Mouse (Mus musculus) megakaryocyte, embryonic 14.5 days (primary cell): Measurements from ENCODE around the gene Actrt3. TPM values are rescaled to one million over a fixed set of nuclear protein-coding genes. Genes with fewer than 3 reads are reported as not detected.
"Not testable (repeated sequence)": the region's sequence is repeated elsewhere in the genome, so short reads cannot be mapped to it uniquely, and the experiment has no call there.

Experiments
- H3K27me3 ChIP-seq: replicated peaks from 2 replicates; pipeline ENCODE3; 2012; ENCODE audit warnings: inconsistent platforms
- H3K36me3 ChIP-seq: replicated peaks from 2 replicates; pipeline ENCODE3; 2012; ENCODE audit warnings: low read length, inconsistent platforms, mixed read lengths
- H3K4me1 ChIP-seq: 2 replicates; pipeline ENCODE4 v1.6.1; 2012; ENCODE audit warnings: inconsistent platforms
- H3K4me3 ChIP-seq: replicated peaks from 2 replicates; pipeline ENCODE3; 2012; ENCODE audit warnings: moderate library complexity, mild to moderate bottlenecking, inconsistent platforms
- H3K9me3 ChIP-seq: 2 replicates; pipeline ENCODE4 v1.6.1; 2012; ENCODE audit warnings: inconsistent platforms
- FLI1 ChIP-seq: IDR thresholded peaks from 2 replicates; pipeline ENCODE4 v1.6.1; 2012; ENCODE audit warnings: low read length, inconsistent platforms, mixed read lengths
- GATA1 ChIP-seq: IDR thresholded peaks from 3 replicates; pipeline ENCODE4 v1.6.1; 2012; ENCODE audit warnings: mixed read lengths, low read length, inconsistent platforms, borderline replicate concordance
- polyA plus RNA-seq: library from polyadenylated mRNA; stranded (reverse); fragments of >175 nt; gene quantifications from 2 replicates; pipeline ENCODE4 v1.2.3, GENCODE M21; 2012; ENCODE audit warnings: low replicate concordance; ENCODE audit not compliant: insufficient read depth

Gene Actrt3
- polyA plus RNA-seq, 1 experiment = not detected

- Histone ChIP-seq H3K4me1 (peaks cover 21% of the 10 kb centered on the region), H3K4me3 (peak overlapping the region; percentile 29), H3K9me3 (no peaks in the 10 kb centered on the region), H3K27me3 (no peaks in the 10 kb centered on the region), H3K36me3 (no peaks in the 10 kb centered on the region)
- TF ChIP-seq FLI1 (no peak), GATA1 (no peak)
Observed at GRCm38 (mm10) chr3:30592418-30592853, 7.3 kb downstream of the Actrt3 start.

DNA sequence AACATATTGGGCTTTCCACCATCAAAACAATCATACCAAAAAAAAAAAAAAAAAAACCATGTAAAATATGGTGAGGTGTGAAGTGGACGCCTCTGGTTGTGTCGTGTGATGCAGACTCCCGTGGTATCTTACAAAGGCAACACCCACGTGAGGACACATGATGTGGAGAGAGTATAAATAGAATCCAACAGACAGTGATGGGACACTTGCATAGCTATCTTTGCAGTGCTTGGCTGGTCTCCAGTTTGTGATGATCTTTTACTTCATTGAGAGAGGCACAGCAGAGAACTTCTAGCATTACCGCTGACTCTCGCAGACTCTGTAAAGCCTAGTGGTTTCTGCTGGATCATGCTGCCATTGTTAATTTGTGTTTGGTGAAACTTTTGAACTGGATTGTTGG, 10.9 kb downstream of the Actrt3 start:
- Histone ChIP-seq H3K4me3 (no peak overlapping the region), H3K36me3 (no peaks in the 10 kb centered on the region)
- no peak for TF ChIP-seq GATA1
- no peak for TF ChIP-seq FLI1

GRCm38 (mm10) chr3:30573549-30573948, 26.2 kb downstream of the Actrt3 start:
- H3K36me3 ChIP-seq = no peaks in the 10 kb centered on the region
- H3K4me1 ChIP-seq = no peaks in the 10 kb centered on the region
- TF ChIP-seq GATA1 = no peak
- TF ChIP-seq FLI1 = no peak
- H3K9me3 ChIP-seq = 0 out of 2 replicates have a peak, but pooled peaks cover 3% of the 10 kb centered on the region
- no peak overlapping the region for H3K4me3 ChIP-seq
- H3K27me3 ChIP-seq = no peaks in the 10 kb centered on the region

More for the DNA sequence above, 10.9 kb downstream of the Actrt3 start:
- H3K9me3 ChIP-seq = no peaks in the 10 kb centered on the region
- peaks cover 3% of the 10 kb centered on the region for H3K27me3 ChIP-seq
- peaks cover 6% of the 10 kb centered on the region for H3K4me1 ChIP-seq

- not testable (repeated sequence) for H3K4me3 ChIP-seq, H3K4me1 ChIP-seq, H3K9me3 ChIP-seq, H3K27me3 ChIP-seq, H3K36me3 ChIP-seq
Observed at GRCm38 (mm10) chr3:30566333-30566732, 33.4 kb downstream of the Actrt3 start.

DNA sequence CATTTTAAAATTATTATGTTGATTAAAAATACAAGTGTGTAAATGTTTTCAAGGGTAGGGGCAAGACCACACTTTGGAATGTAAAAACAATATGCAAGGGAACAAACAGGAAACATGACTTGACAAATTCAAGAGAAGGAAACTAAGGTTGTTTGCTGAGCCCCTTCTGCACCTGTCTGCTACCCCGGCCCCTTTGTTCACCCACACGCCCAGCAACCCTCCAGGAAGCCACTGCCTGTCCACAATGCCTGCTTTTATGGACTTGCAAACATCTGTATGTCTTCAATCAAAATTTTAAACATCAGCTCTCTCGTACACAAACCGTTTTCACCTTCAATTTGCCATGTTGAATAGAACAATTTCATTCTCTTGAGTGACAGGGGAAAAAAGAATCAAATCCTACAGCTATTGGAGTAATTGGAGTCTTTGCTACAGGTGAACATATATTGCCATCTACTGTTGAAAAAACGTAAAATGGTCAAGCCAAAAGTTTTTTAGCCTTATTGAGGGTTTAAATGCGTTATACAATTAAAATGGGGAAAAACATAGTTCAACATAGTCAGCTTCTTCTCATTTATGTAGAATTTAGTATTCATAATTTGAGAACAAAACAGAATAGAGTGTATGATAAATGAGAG, 38.9 kb downstream of the Actrt3 start:
- no peaks in the 10 kb centered on the region for H3K36me3 ChIP-seq
- H3K4me3 ChIP-seq = no peak overlapping the region
- H3K9me3 ChIP-seq = no peaks in the 10 kb centered on the region
- no peak for TF ChIP-seq GATA1
- no peak for TF ChIP-seq FLI1
- no peaks in the 10 kb centered on the region for H3K4me1 ChIP-seq
- H3K27me3 ChIP-seq = peaks cover 2% of the 10 kb centered on the region

GRCm38 (mm10) chr3:30553741-30554140, 46.0 kb downstream of the Actrt3 start:
- no peak overlapping the region for H3K4me3 ChIP-seq
- H3K36me3 ChIP-seq = no peaks in the 10 kb centered on the region
- H3K9me3 ChIP-seq = no peaks in the 10 kb centered on the region
- TF ChIP-seq GATA1 = no peak
- TF ChIP-seq FLI1 = no peak
- no peaks in the 10 kb centered on the region for H3K4me1 ChIP-seq
- H3K27me3 ChIP-seq = peaks cover 4% of the 10 kb centered on the region

DNA sequence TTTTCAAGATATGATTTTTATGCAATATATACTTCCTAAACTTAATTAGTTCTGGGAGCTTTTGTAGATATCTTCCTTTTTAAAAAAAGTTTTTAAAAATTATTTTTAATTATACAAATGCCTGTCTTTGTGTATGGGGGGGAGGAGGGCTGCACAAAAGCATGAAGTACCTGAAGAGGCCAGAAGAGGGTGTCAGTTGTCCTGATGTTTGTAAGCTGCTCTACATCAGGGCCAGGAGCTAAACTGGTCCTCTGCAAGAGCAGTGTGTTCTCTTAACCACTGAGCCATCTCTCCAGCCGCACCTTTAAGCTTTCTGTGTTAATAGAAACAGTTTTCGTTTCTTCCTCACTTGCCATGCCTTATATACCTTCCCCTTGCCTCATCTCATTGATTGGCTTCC, 49.5 kb downstream of the Actrt3 start:
- Histone ChIP-seq H3K9me3 (no peaks in the 10 kb centered on the region), H3K4me1 (no peaks in the 10 kb centered on the region), H3K4me3 (no peak overlapping the region), H3K27me3 (peaks cover 3% of the 10 kb centered on the region), H3K36me3 (no peaks in the 10 kb centered on the region)
- TF ChIP-seq FLI1 (no peak), GATA1 (no peak)

DNA sequence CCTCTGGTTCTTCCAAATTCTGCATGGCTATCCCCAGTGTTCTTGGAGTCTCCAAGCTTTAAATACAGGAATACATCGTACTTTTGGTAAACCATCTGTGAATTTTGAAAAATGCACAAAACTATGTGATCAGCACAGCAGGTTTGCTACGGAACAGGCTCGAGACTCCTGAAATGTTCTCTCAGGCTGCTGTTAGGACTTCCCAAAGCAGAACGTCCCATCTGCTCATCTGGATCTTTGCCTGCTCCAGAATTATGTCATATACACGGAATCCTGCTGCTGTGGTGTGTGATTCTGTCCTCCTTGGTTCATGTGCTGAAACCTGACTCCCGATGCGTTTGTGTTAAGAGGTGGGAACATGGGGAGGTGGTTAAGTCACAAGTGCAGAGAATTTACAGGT, 50.8 kb downstream of the Actrt3 start:
- peaks cover 4% of the 10 kb centered on the region for H3K27me3 ChIP-seq
- no peaks in the 10 kb centered on the region for H3K9me3 ChIP-seq
- H3K36me3 ChIP-seq = no peaks in the 10 kb centered on the region
- no peak overlapping the region for H3K4me3 ChIP-seq
- H3K4me1 ChIP-seq = no peaks in the 10 kb centered on the region
- TF ChIP-seq FLI1 (no peak), GATA1 (no peak)

DNA sequence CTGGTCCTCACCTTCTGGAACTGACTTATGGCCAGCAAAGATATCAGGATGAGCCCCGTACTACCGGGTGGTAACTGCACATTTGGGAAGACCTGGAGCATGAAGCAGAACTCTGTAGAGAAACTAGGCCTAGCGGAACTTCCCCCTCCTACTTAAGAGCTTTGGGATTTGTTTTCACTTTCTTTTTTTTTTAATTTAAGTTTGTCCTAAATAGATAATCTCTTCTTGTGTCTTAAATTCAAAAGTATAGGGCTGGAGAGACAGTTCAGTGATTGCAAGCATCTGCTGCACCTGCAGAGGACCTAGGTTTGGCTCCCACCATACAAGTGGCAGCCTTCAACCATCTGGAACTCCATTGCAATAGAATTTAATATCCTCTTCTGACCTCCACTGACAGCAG, 51.8 kb downstream of the Actrt3 start, which contains the start of gene Mecom:
Gene Mecom, minus strand, starts transcription at position 101 of the 400 bp plus-strand sequence.
- Histone ChIP-seq H3K4me3 (no peak within 1 kb of the TSS), H3K27me3 (peaks cover 2% of the 10 kb centered on the region), H3K36me3 (no peaks in the 10 kb centered on the region), H3K4me1 (no peaks in the 10 kb centered on the region), H3K9me3 (no peaks in the 10 kb centered on the region)
- no peak for TF ChIP-seq GATA1
- TF ChIP-seq FLI1 = no peak

Other genes starting within 250 kb of the Actrt3 start
- gene Mecom, start 51.9 kb downstream of the Actrt3 start, polyA plus RNA-seq = not detected in 2 replicates
- gene Mynn, start 2.1 kb upstream of the Actrt3 start, polyA plus RNA-seq = 0.15 and 0.45 TPM in 2 replicates
- gene Lrriq4, start 44.6 kb upstream of the Actrt3 start, polyA plus RNA-seq = not detected in 2 replicates
- gene Lrrc34, start 47.9 kb upstream of the Actrt3 start, polyA plus RNA-seq = not detected in 2 replicates
- not detected in 2 replicates for gene Lrrc31, start 99.9 kb upstream of the Actrt3 start, polyA plus RNA-seq
- not detected in 2 replicates for gene Samd7, start 146.4 kb upstream of the Actrt3 start, polyA plus RNA-seq
- 6.6 and 19.5 TPM in 2 replicates for gene Sec62, start 192.9 kb upstream of the Actrt3 start, polyA plus RNA-seq